Mouse (Mus musculus) midbrain, embryonic 13.5 days (tissue): ENCODE results near the gene Itpr2. TPM values are rescaled to one million over a fixed set of nuclear protein-coding genes. Genes with fewer than 3 reads are reported as not detected.

Source experiments
- ATAC-seq: fragments of 200-750 bp; cut with Nextera tagmentation; 2 replicates; pipeline ENCODE4 v1.8.0; 2017; ENCODE audit warnings: mild to moderate bottlenecking, moderate TSS enrichment, moderate library complexity
- H3K27ac ChIP-seq: fragments of 300-500 bp; sonication (generic); 2 replicates; pipeline ENCODE4 v1.5.1; 2015; ENCODE audit warnings: inconsistent platforms, mild to moderate bottlenecking, moderate library complexity
- H3K27me3 ChIP-seq: fragments of 300-500 bp; sonication (generic); 2 replicates; pipeline ENCODE4 v1.6.1; 2015; ENCODE audit warnings: mild to moderate bottlenecking, inconsistent platforms
- H3K36me3 ChIP-seq: fragments of 300-500 bp; sonication (generic); 2 replicates; pipeline ENCODE4 v1.6.1; 2015; ENCODE audit warnings: mild to moderate bottlenecking, inconsistent platforms
- H3K4me1 ChIP-seq: fragments of 300-500 bp; sonication (generic); replicated peaks from 2 replicates; pipeline ENCODE4 v1.6.1; 2015; ENCODE audit warnings: inconsistent platforms
- H3K4me2 ChIP-seq: fragments of 300-500 bp; sonication (generic); replicated peaks from 2 replicates; pipeline ENCODE4 v1.6.1; 2015; ENCODE audit warnings: moderate library complexity, mild to moderate bottlenecking, inconsistent platforms
- H3K4me3 ChIP-seq: fragments of 300-500 bp; sonication (generic); replicated peaks from 2 replicates; pipeline ENCODE4 v1.5.1; 2015; ENCODE audit warnings: mild to moderate bottlenecking, inconsistent platforms
- H3K9ac ChIP-seq: fragments of 300-500 bp; sonication (generic); replicated peaks from 2 replicates; pipeline ENCODE4 v1.6.1; 2015; ENCODE audit warnings: mild to moderate bottlenecking, inconsistent platforms
- H3K9me3 ChIP-seq: fragments of 300-500 bp; sonication (generic); 2 replicates; pipeline ENCODE4 v1.6.1; 2016; ENCODE audit warnings: mild to moderate bottlenecking, inconsistent platforms
- WGBS: fragments of 180-500 bp; shearing (Covaris S2); methylation state at CpG from one replicate; pipeline ENCODE4 v1.1.7; 2015; 5-methylcytosine and 5-hydroxymethylcytosine counted together
- polyA plus RNA-seq: library from polyadenylated mRNA; unstranded; fragments of >200 nt; fragmentation: Nextera tagmentation; extraction: Ambion mirVana; gene quantifications from 2 replicates; pipeline ENCODE4 v1.2.1, GENCODE M21; 2015

The Itpr2 gene
- polyA plus RNA-seq, 1 experiment from 2014 or later = 4.5 TPM

GRCm38 (mm10) chr6:146082476-146082875 lies 419.5 kb downstream of the Itpr2 start:
- 96% methylated on average over 9 of the region's 9 CpGs for WGBS
- Histone ChIP-seq H3K9ac (no peak overlapping the region), H3K4me1 (peaks cover 10% of the 10 kb centered on the region; the same call in 1 of the 2 replicates), H3K4me2 (no peak overlapping the region), H3K27me3 (no peaks in the 10 kb centered on the region), H3K27ac (no peak overlapping the region), H3K9me3 (peaks cover 5% of the 10 kb centered on the region; the same call in 1 of the 2 replicates), H3K36me3 (no peaks in the 10 kb centered on the region), H3K4me3 (no peak overlapping the region)
- no peak for ATAC-seq

DNA sequence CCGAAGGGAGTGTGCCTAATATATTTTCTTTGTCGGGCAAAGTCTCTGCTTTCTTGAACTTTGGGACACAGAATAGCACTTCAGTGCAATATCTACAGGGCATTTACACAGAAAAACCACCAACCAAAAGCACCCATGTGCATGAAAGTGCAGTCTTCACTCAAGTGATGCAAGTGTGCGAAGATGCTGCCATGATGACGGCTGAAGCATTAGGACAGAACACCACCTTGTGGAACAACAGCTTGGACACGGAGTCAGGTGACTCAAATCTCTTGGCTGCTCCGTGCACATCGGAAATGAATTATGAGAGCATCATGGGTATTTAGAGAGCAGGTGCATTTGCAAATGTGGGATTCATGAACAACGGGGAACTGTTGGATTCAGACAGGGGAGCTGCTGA lies 420.4 kb downstream of the Itpr2 start:
- Histone ChIP-seq H3K9me3 (peaks cover 2% of the 10 kb centered on the region; the same call in 1 of the 2 replicates), H3K4me2 (no peak overlapping the region), H3K27me3 (no peaks in the 10 kb centered on the region), H3K4me1 (peaks cover 10% of the 10 kb centered on the region; the same call in 1 of the 2 replicates), H3K27ac (no peak overlapping the region), H3K36me3 (no peaks in the 10 kb centered on the region), H3K9ac (no peak overlapping the region), H3K4me3 (no peak overlapping the region)
- WGBS = 92% methylated on average over 8 of the region's 8 CpGs
- ATAC-seq = no peak

DNA sequence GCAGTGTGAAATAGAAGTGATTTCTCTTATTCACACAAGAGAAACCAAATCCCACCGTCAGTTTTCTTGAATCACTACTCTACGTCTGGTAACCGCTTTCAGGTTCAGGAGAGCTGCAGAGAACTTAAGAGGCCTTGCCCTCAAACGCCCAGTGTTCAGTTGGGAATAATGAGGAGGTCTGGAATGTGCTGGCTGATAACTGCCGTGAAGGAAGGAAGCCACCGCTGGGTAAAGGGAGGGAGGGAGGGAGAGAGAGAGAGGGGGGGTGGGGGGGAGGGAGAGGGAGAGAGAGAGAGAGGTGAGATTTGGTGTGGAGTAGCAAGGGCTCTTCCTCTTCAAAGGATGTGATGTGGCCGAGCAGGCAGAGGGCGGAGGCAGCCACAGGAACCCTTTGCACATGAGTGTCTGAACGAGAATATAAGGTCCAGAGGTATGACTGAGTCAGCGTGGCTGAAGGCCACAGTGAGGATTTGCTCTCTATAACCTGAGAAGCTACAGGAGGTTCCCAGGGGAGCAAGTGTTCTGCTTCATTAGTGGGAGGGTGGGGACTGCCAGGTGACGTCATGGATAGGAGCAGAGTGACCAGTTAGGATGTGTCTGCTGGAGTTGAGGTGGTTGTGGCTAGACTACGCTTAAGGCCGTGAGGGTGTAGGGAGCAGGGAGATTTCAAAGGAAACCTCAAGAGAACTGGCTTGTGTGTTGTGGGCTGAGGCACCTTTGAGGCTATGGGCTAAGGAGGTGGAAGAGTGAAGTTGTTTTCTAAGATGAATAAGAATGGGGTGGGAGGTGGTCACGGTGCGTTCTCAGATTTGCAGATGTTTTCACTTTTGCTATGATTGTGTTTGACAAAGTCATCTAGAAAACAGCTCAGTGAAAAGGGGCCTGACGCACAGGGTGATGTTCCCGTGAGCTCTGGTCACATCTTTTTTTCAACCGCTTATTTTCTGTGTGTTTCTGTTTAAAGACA lies 421.2 kb downstream of the Itpr2 start:
- 72% methylated on average over 18 of the region's 18 CpGs for WGBS
- Histone ChIP-seq H3K4me3 (no peak overlapping the region), H3K9ac (no peak overlapping the region), H3K4me1 (peaks cover 10% of the 10 kb centered on the region; the same call in 1 of the 2 replicates), H3K27me3 (no peaks in the 10 kb centered on the region), H3K9me3 (no peaks in the 10 kb centered on the region), H3K4me2 (no peak overlapping the region), H3K27ac (no peak overlapping the region), H3K36me3 (no peaks in the 10 kb centered on the region)
- 0 out of 2 replicates have a peak, but pooled peaks have one; percentile 40 for ATAC-seq

- no peak overlapping the region for H3K27ac ChIP-seq
- H3K9ac ChIP-seq = no peak overlapping the region
- H3K36me3 ChIP-seq = no peaks in the 10 kb centered on the region
- WGBS = 54% methylated on average over 3 of the region's 3 CpGs
- peaks cover 10% of the 10 kb centered on the region; the same call in 1 of the 2 replicates for H3K4me1 ChIP-seq
- H3K27me3 ChIP-seq = no peaks in the 10 kb centered on the region
- ATAC-seq = no peak
- no peak overlapping the region for H3K4me3 ChIP-seq
- no peak overlapping the region for H3K4me2 ChIP-seq
- no peaks in the 10 kb centered on the region for H3K9me3 ChIP-seq
Observed at GRCm38 (mm10) chr6:146079734-146080443, 422.1 kb downstream of the Itpr2 start.

- Histone ChIP-seq H3K9me3 (no peaks in the 10 kb centered on the region), H3K27me3 (no peaks in the 10 kb centered on the region), H3K4me2 (no peak overlapping the region), H3K36me3 (no peaks in the 10 kb centered on the region), H3K27ac (no peak overlapping the region), H3K4me1 (peaks cover 10% of the 10 kb centered on the region; the same call in 1 of the 2 replicates), H3K4me3 (no peak overlapping the region), H3K9ac (no peak overlapping the region)
- ATAC-seq = peak; percentile 43; the same call in 1 of the 2 replicates
- WGBS = 47% methylated on average over 5 of the region's 5 CpGs
Observed at GRCm38 (mm10) chr6:146079261-146079660, 422.8 kb downstream of the Itpr2 start.

GRCm38 (mm10) chr6:146078136-146078535 lies 423.9 kb downstream of the Itpr2 start:
- peaks cover 10% of the 10 kb centered on the region; the same call in 1 of the 2 replicates for H3K4me1 ChIP-seq
- no peaks in the 10 kb centered on the region for H3K27me3 ChIP-seq
- no peak for ATAC-seq
- H3K4me3 ChIP-seq = no peak overlapping the region
- no peaks in the 10 kb centered on the region for H3K9me3 ChIP-seq
- 86% methylated on average over 15 of the region's 15 CpGs for WGBS
- H3K27ac ChIP-seq = no peak overlapping the region
- no peak overlapping the region for H3K4me2 ChIP-seq
- H3K9ac ChIP-seq = no peak overlapping the region
- H3K36me3 ChIP-seq = no peaks in the 10 kb centered on the region

DNA sequence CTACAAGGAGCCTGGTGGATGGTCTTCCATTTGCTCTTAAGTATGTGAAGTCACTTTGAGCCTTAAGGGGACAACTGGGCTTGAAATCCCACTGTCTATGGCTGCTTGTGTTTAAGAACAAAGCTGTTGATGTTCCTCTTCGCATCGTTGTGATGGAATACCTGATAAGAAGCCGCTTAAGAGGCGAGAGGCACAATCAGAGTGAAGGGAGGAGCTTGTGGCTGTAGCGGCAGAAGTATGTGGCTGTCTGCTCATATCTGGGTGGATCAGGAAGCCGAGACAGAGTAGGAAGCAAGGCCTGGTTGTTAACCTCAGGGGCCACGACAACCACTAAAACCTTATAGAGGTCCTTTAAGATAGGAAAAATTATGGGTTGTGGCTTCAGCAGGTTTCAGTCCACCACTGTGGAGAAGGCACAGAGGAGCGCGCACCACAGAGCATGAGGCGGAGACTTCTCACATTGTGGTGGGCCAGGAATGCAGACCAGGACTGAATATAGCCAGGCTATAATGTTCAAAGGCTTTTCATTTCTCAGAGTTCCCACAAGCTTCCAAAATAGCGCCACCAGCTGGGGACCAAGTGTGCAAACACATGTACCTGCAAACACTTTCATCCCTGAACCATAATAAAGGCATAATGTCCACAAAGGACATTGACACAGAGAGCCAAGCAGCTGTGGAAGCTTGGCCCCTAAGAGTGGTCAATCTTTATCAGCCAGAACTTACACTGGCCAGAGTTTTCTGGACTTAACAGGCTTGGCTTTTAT lies 424.7 kb downstream of the Itpr2 start:
- Histone ChIP-seq H3K27ac (no peak overlapping the region), H3K9me3 (no peaks in the 10 kb centered on the region), H3K4me2 (no peak overlapping the region), H3K36me3 (no peaks in the 10 kb centered on the region), H3K4me3 (no peak overlapping the region), H3K27me3 (no peaks in the 10 kb centered on the region), H3K9ac (no peak overlapping the region), H3K4me1 (peaks cover 10% of the 10 kb centered on the region; the same call in 1 of the 2 replicates)
- ATAC-seq = no peak
- WGBS = 84% methylated on average over 11 of the region's 11 CpGs

GRCm38 (mm10) chr6:146072842-146073241 lies 429.2 kb downstream of the Itpr2 start:
- no peak overlapping the region for H3K4me2 ChIP-seq
- no peak overlapping the region for H3K9ac ChIP-seq
- no peak overlapping the region for H3K27ac ChIP-seq
- ATAC-seq = no peak
- no peaks in the 10 kb centered on the region for H3K36me3 ChIP-seq
- H3K4me1 ChIP-seq = no peaks in the 10 kb centered on the region
- 80% methylated on average over 1 of the region's 1 CpGs for WGBS
- no peaks in the 10 kb centered on the region for H3K27me3 ChIP-seq
- H3K4me3 ChIP-seq = no peak overlapping the region
- no peaks in the 10 kb centered on the region for H3K9me3 ChIP-seq

GRCm38 (mm10) chr6:146071883-146072282 lies 430.1 kb downstream of the Itpr2 start:
- WGBS = 94% methylated on average over 1 of the region's 1 CpGs
- H3K36me3 ChIP-seq = no peaks in the 10 kb centered on the region

More at GRCm38 (mm10) chr6:146071883-146072282, 430.1 kb downstream of the Itpr2 start:
- H3K27me3 ChIP-seq = no peaks in the 10 kb centered on the region
- no peak overlapping the region for H3K4me2 ChIP-seq
- no peak for ATAC-seq
- H3K4me1 ChIP-seq = no peaks in the 10 kb centered on the region
- no peak overlapping the region for H3K4me3 ChIP-seq
- H3K9ac ChIP-seq = no peak overlapping the region
- H3K9me3 ChIP-seq = no peaks in the 10 kb centered on the region
- H3K27ac ChIP-seq = no peak overlapping the region
